Mouse (Mus musculus) adrenal gland, postnatal 36 days (tissue): ENCODE measurements around the gene C1qtnf7. TPM values are rescaled to one million over a fixed set of nuclear protein-coding genes. Genes with fewer than 3 reads are reported as not detected.

Experiments
- DNase-seq, 2 experiments: peaks; one replicate each; pipeline ENCODE4 v3.0.0; 2021; ENCODE audit warnings: mixed read lengths in 1 of 2
- total RNA-seq, 2 experiments: library from RNA; stranded (reverse); gene quantifications; 2 replicates each; pipeline ENCODE4 v1.2.3; 2021

C1qtnf7 gene
- total RNA-seq, 2 experiments from 2014 or later = 2.6 to 7.5 TPM

GRCm38 (mm10) chr5:43539168-43539516 lies 23.8 kb downstream of the C1qtnf7 start:
- DNase-seq = no peak

- no peak for DNase-seq
Observed at GRCm38 (mm10) chr5:43539871-43540270, 24.5 kb downstream of the C1qtnf7 start.

- DNase-seq = no peak
Observed at GRCm38 (mm10) chr5:43541492-43541891, 26.2 kb downstream of the C1qtnf7 start.

GRCm38 (mm10) chr5:43542246-43542845 lies 27.0 kb downstream of the C1qtnf7 start:
- no peak for DNase-seq

GRCm38 (mm10) chr5:43549951-43550350 lies 34.6 kb downstream of the C1qtnf7 start:
- no peak for DNase-seq

- no peak for DNase-seq
Observed at GRCm38 (mm10) chr5:43550444-43550843, 35.1 kb downstream of the C1qtnf7 start.

GRCm38 (mm10) chr5:43554871-43555270 lies 39.5 kb downstream of the C1qtnf7 start:
- DNase-seq = no peak

- no peak for DNase-seq
Observed at GRCm38 (mm10) chr5:43555406-43555805, 40.1 kb downstream of the C1qtnf7 start.

GRCm38 (mm10) chr5:43557436-43557835 lies 42.1 kb downstream of the C1qtnf7 start:
- DNase-seq = no peak

GRCm38 (mm10) chr5:43561639-43562252 lies 46.4 kb downstream of the C1qtnf7 start:
- peak in 1 of 2 experiments; percentile 7 for DNase-seq

GRCm38 (mm10) chr5:43569720-43570359 lies 54.5 kb downstream of the C1qtnf7 start:
- no peak for DNase-seq

- peak; percentile 7 to 34 for DNase-seq
Observed at GRCm38 (mm10) chr5:43582876-43583275, 67.5 kb downstream of the C1qtnf7 start.

- no peak for DNase-seq
Observed at GRCm38 (mm10) chr5:43583326-43584120, 68.2 kb downstream of the C1qtnf7 start.

- no peak for DNase-seq
Observed at GRCm38 (mm10) chr5:43584464-43584863, 69.1 kb downstream of the C1qtnf7 start.

- DNase-seq = no peak
Observed at GRCm38 (mm10) chr5:43585406-43586245, 70.3 kb downstream of the C1qtnf7 start.

- no peak for DNase-seq
Observed at GRCm38 (mm10) chr5:43588791-43589439, 73.6 kb downstream of the C1qtnf7 start.

GRCm38 (mm10) chr5:43589440-43589830 lies 74.1 kb downstream of the C1qtnf7 start:
- no peak for DNase-seq

- DNase-seq = peak in 1 of 2 experiments; percentile 12
Observed at GRCm38 (mm10) chr5:43590311-43590731, 75.0 kb downstream of the C1qtnf7 start.

GRCm38 (mm10) chr5:43601601-43602000 lies 86.3 kb downstream of the C1qtnf7 start:
- DNase-seq = no peak

- DNase-seq = no peak
Observed at GRCm38 (mm10) chr5:43602518-43602917, 87.2 kb downstream of the C1qtnf7 start.

GRCm38 (mm10) chr5:43603559-43603958 lies 88.2 kb downstream of the C1qtnf7 start:
- no peak for DNase-seq
